Mouse (Mus musculus): Measurements from ENCODE around the gene Nid1. TPM values are rescaled to one million over a fixed set of nuclear protein-coding genes. Genes with fewer than 3 reads are reported as not detected.
"Not testable (repeated sequence)": the region's sequence is repeated elsewhere in the genome, so short reads cannot be mapped to it uniquely, and the experiment has no call there.

Gene Nid1
- total and polyA plus RNA-seq, 2 experiments = 9.0 to 10.4 TPM

DNA sequence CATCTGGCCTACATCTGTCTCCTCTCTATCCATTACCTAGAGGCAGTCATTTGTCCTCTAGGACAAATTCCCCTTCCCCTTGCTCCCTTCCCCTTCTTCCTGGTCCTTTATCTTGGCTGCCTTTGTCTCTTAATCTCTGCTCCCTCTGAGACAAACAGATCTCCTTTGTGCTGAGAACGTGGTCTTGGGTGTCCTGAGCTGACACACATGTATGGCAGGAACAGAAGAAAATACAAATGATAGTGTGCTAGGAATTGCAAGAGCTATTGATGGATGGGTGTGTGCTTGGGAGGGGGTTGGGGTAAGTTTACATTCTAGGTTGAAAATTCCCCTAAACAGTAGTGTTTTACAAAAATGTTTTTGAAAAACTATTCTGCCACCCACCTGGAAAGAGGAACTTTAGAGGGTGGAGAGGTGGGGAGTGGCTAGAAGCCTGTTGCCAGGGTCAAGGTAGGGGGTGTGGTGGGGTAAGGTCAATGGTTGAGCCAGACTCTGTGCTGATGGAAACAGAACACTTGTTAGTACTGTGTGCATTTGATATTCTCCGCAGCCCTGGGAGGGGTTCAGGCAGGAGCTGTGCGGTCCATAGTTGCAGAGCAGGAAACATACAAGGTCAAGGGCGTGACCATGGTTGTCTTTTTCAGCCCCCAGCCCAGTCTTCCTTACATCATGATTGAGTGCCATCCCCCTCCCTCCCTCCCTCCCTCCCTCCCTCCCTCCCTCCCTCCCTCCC is 9.5 kb downstream of the Nid1 start:
- not testable (repeated sequence) for H3K27ac ChIP-seq (replicated peaks; ENCODE audit: insufficient read depth, low read depth, low read length); H3K27me3 ChIP-seq (ENCODE audit: control insufficient read depth, insufficient read depth, low read length); H3K36me3 ChIP-seq (ENCODE audit: control insufficient read depth, insufficient read depth, low read length); H3K4me3 ChIP-seq (ENCODE audit: insufficient read depth, low read depth, low read length); H3K9ac ChIP-seq (ENCODE audit: low read depth, low read length); DNase-seq (ENCODE audit: extremely low read depth, low read depth, low spot score); H3K79me2 ChIP-seq (ENCODE audit: control insufficient read depth, insufficient read depth, low read length); H3K4me1 ChIP-seq (ENCODE audit: control insufficient read depth, insufficient read depth, low read length)
- WGBS = 68% methylated on average over 4 of the region's 4 CpGs

DNA sequence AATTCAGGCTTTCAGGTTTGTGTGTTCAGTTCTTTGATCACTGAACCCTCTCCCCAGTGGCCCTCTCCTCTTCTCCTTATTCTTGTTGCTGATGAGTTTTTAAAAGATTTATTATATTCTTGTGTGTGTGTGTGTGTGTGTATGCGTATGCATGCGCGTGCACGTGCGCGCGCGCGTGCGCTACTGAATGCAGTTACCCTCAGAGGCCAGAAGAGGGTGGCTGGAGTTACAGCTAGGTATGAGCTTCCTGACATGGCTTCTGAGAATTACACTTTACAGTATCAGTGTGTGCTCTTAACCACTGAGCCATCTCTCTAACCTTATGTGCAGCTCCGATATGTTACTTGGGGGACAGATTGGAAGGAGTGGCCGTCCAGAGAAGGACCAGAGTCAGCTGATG is 12.6 kb downstream of the Nid1 start:
- H3K27ac ChIP-seq (replicated peaks; ENCODE audit: insufficient read depth, low read depth, low read length); H3K9ac ChIP-seq (ENCODE audit: low read depth, low read length); H3K4me3 ChIP-seq (ENCODE audit: insufficient read depth, low read depth, low read length); DNase-seq (ENCODE audit: extremely low read depth, low read depth, low spot score); H3K4me1 ChIP-seq (ENCODE audit: control insufficient read depth, insufficient read depth, low read length); H3K36me3 ChIP-seq (ENCODE audit: control insufficient read depth, insufficient read depth, low read length); H3K79me2 ChIP-seq (ENCODE audit: control insufficient read depth, insufficient read depth, low read length); H3K27me3 ChIP-seq (ENCODE audit: control insufficient read depth, insufficient read depth, low read length): not testable (repeated sequence)
- WGBS = 89% methylated on average over 12 of the region's 12 CpGs
- 0 out of 2 replicates have a peak, but pooled peaks have one; percentile 11 for TF ChIP-seq CTCF (IDR thresholded peaks at IDR 0.05; ENCODE audit: low read depth, low read length)

DNA sequence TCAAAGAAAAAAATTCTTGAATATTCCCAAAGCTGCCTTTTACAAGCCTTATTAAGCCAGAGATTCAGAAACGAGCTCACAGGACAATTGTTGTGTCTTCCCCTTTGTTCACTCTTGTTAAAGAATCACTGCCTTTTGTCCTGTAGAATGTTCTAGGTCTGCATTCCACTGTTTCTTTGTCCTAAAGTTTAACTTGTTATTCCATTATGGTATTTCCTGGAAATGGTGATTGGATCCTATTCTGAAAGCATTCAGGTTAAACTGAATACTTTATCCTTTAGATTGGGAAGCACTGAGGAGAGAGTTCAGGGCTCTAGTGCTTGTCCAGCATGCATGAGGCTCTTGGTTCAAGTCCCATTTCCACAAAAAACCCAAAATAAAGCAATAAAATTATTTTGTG is 13.6 kb downstream of the Nid1 start:
- DNase-seq (ENCODE audit: extremely low read depth, low read depth, low spot score); H3K27me3 ChIP-seq (ENCODE audit: control insufficient read depth, insufficient read depth, low read length); H3K9ac ChIP-seq (ENCODE audit: low read depth, low read length); H3K4me1 ChIP-seq (ENCODE audit: control insufficient read depth, insufficient read depth, low read length); H3K36me3 ChIP-seq (ENCODE audit: control insufficient read depth, insufficient read depth, low read length); H3K4me3 ChIP-seq (ENCODE audit: insufficient read depth, low read depth, low read length); H3K27ac ChIP-seq (replicated peaks; ENCODE audit: insufficient read depth, low read depth, low read length); H3K79me2 ChIP-seq (ENCODE audit: control insufficient read depth, insufficient read depth, low read length): not testable (repeated sequence)
- 75% methylated on average over 1 of the region's 1 CpGs for WGBS

DNA sequence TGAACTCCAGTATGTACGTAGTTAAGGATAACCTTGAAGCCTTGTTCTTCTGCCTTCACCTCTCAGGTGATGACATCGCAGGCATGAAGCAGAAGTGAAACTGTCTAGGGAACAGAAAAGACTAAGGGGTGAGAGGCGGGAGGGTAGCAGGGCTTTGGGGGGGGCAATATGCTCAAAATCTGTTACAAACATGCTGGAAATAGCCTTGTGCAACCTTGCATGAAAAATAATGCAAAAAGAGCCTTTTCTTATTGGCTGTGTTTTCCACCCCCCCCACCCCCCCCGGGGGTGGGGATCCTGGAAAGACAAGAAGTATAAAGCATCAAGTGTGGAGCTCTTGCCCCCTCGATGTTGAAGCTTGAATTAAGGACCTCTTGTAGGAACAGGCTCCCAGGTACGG is 16.0 kb downstream of the Nid1 start:
- not testable (repeated sequence) for DNase-seq (ENCODE audit: extremely low read depth, low read depth, low spot score); H3K4me3 ChIP-seq (ENCODE audit: insufficient read depth, low read depth, low read length); H3K79me2 ChIP-seq (ENCODE audit: control insufficient read depth, insufficient read depth, low read length); H3K27ac ChIP-seq (replicated peaks; ENCODE audit: insufficient read depth, low read depth, low read length); H3K27me3 ChIP-seq (ENCODE audit: control insufficient read depth, insufficient read depth, low read length); H3K36me3 ChIP-seq (ENCODE audit: control insufficient read depth, insufficient read depth, low read length); H3K9ac ChIP-seq (ENCODE audit: low read depth, low read length); H3K4me1 ChIP-seq (ENCODE audit: control insufficient read depth, insufficient read depth, low read length)
- WGBS = 91% methylated on average over 6 of the region's 6 CpGs

DNA sequence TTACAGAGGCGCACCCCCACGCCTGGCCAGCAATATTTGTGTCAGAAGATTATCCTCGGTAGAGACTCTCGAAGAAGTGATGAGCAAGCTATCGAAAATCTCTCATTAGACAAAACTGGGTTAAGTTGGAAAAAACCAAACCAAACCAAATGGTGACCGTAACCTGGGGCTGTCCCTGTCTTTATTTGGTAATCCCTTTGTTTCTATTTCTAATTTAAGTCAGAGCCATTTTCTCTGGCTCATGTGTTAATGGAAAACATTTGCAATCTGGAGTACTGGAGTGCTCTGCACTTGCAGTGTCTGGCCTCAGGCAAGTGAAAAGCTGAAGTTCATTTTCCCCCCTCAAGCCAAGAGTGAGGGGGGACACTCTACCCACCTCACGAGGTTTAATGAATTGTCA is 16.9 kb downstream of the Nid1 start:
- H3K4me1 ChIP-seq (ENCODE audit: control insufficient read depth, insufficient read depth, low read length); H3K27ac ChIP-seq (replicated peaks; ENCODE audit: insufficient read depth, low read depth, low read length); H3K27me3 ChIP-seq (ENCODE audit: control insufficient read depth, insufficient read depth, low read length); H3K36me3 ChIP-seq (ENCODE audit: control insufficient read depth, insufficient read depth, low read length); H3K9ac ChIP-seq (ENCODE audit: low read depth, low read length); H3K79me2 ChIP-seq (ENCODE audit: control insufficient read depth, insufficient read depth, low read length); H3K4me3 ChIP-seq (ENCODE audit: insufficient read depth, low read depth, low read length); DNase-seq (ENCODE audit: extremely low read depth, low read depth, low spot score): not testable (repeated sequence)
- 92% methylated on average over 7 of the region's 7 CpGs for WGBS

DNA sequence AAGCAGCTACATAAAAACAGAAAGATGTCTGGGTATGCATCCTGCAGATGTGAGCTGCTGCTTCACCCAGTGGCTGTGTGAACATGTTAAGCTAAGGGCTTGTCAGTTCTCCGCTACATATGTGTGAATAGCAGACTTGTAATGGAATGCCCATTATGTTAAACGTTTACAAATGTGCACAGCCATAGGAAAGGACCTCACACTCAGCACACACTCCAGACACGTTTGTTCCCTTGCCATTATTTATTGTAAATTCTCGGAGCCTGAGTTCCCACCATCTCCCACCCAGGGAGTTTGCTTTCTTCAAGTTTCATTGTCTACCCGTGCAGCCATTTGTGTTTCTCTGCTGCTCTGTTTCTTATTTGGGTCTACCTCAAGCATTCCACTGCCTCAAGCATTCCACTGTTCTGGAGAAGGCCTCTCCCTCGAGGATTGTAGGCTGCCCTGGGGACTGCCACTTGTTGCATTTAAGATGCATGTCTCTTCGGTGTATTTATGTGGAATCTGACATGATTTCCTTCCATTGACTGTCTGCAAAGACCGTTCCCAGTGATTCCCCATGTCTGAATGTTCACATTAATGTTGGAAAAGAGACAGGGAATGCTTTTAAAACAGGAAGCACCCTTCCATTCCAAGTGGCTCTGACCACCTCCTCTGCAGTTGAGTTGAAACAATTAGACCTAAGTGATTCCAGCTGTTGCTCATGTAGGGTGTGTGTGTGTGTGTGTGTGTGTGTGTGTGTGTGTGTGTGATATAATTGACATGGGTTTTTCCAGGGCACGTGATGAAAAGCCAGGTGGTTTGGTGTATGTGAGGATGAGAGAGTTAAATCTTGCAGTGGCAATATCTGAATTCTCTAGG is 18.5 kb downstream of the Nid1 start:
- not testable (repeated sequence) for H3K27ac ChIP-seq (replicated peaks; ENCODE audit: insufficient read depth, low read depth, low read length); H3K4me1 ChIP-seq (ENCODE audit: control insufficient read depth, insufficient read depth, low read length); H3K79me2 ChIP-seq (ENCODE audit: control insufficient read depth, insufficient read depth, low read length); H3K36me3 ChIP-seq (ENCODE audit: control insufficient read depth, insufficient read depth, low read length); H3K27me3 ChIP-seq (ENCODE audit: control insufficient read depth, insufficient read depth, low read length); DNase-seq (ENCODE audit: extremely low read depth, low read depth, low spot score); H3K9ac ChIP-seq (ENCODE audit: low read depth, low read length); H3K4me3 ChIP-seq (ENCODE audit: insufficient read depth, low read depth, low read length)
- 74% methylated on average over 9 of the region's 9 CpGs for WGBS
